Comparison of ENCODE assay signal across 10 mouse cellular contexts in the genomic region with DNA sequence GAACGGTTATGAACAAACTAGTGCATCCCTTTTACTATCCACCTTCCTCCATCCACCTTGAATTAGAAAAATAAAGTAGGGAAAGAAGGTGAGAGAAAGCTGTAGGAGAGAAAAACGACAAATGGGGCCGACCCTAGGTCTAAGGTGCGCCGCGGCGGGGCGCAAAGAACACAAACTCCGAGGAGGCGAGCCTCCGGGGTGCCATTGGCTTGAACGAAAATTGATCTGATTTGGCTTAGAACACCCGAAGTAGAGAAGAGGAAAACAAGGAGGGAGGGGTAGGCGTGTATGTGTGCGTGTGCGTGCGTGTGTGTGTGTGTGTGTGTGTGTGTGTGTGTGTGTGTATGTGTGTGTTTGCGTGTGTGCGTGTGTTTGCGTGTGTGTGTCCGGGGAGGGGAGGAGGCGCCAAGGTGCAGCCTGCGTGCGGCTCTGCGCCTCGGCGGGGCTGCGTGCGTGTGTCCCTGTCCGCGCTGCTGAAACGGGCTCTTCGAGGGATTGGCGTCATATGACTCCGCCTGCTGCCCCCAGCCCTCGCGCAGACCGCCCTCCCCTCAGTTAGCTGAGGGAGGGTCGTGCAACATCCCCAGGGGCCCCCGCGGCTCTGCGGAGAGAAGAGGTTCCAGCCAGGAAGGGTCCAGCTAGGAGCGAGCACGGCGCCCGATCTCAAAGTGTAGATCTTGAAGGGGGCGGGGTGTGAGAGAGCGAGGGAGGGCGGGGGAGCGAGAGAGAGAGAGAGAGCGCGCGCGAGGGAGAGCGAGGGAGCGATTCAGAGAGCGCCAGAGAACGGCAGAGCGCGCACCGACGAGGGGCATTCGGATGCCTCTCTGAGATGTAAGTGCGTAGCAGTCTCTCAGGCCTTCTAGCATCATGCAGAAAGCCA. TPM values are rescaled to one million over a fixed set of nuclear protein-coding genes. Genes with fewer than 3 reads are reported as not detected.
DNase-seq lines count a peak whose midpoint lies in the region; ATAC-seq and TF ChIP-seq lines count a peak whose summit lies in the region.
"Had no signal": no experiment of that assay in that cellular context is flagged by ENCODE, and none has a peak within 500 bp of the region (broad histone marks: within the 10 kb centered on the region; RNA-seq: fewer than 3 reads in every experiment).

Gene Rasgrf1, plus strand, starts transcription at position 778 of the 880 bp plus-strand sequence.

- no peaks in the 10 kb centered on the region for H3K36me3 ChIP-seq in kidney, embryonic 15.5 days
- H3K36me3 ChIP-seq in forebrain, postnatal 0 days (ENCODE audit: insufficient read depth), result no peaks in the 10 kb centered on the region
- H3K36me3 ChIP-seq in intestine, postnatal 0 days (ENCODE audit: control insufficient read depth, insufficient read depth), result no peaks in the 10 kb centered on the region
- no peaks in the 10 kb centered on the region for H3K36me3 ChIP-seq in liver, embryonic 14.5 days (replicated peaks; ENCODE audit: control insufficient read depth, insufficient read depth, low read depth)

- peaks cover 93% of the 10 kb centered on the region for H3K27me3 ChIP-seq in kidney, embryonic 15.5 days
- H3K27me3 ChIP-seq in forebrain, postnatal 0 days (ENCODE audit: insufficient read depth, low read length), result peaks cover 48% of the 10 kb centered on the region
- H3K27me3 ChIP-seq in intestine, postnatal 0 days (replicated peaks; ENCODE audit: control insufficient read depth, insufficient read depth, low read length), result peaks cover 64% of the 10 kb centered on the region
- peaks cover 52% of the 10 kb centered on the region for H3K27me3 ChIP-seq in liver, embryonic 14.5 days (ENCODE audit: control insufficient read depth, insufficient read depth, low read length)

- DNase-seq in kidney, adult 9 months, result no peak
- peak; percentile 74 for DNase-seq in cerebellum, adult 11-12 months
- peak; percentile 83 for DNase-seq in forebrain, postnatal 0 days
- DNase-seq in liver, embryonic 14.5 days (ENCODE audit: low read depth in 3 of 3, low spot score in 3 of 3), result no peak
- peak; percentile 63 to 68 for DNase-seq in right cerebral cortex, adult 2 months (ENCODE audit: low spot score in 2 of 2)
- DNase-seq in spleen, postnatal 36 days (ENCODE audit: low spot score in 2 of 2), result no peak

- no peaks in the 10 kb centered on the region for H3K9me3 ChIP-seq in kidney, embryonic 15.5 days (replicated peaks)
- no peaks in the 10 kb centered on the region for H3K9me3 ChIP-seq in forebrain, postnatal 0 days (ENCODE audit: low read length)
- H3K9me3 ChIP-seq in intestine, postnatal 0 days (ENCODE audit: control insufficient read depth), result no peaks in the 10 kb centered on the region
- no peaks in the 10 kb centered on the region for H3K9me3 ChIP-seq in liver, embryonic 14.5 days (ENCODE audit: control insufficient read depth, low read length)

- H3K27ac ChIP-seq in kidney, embryonic 15.5 days, result no peak within 1 kb of the TSS
- H3K27ac ChIP-seq in forebrain, postnatal 0 days (ENCODE audit: low read depth, low read length), result 0 out of 2 replicates have a peak within 1 kb of the TSS, but pooled peaks have one; percentile 15
- H3K27ac ChIP-seq in intestine, postnatal 0 days (ENCODE audit: low read depth, low read length), result no peak within 1 kb of the TSS
- H3K27ac ChIP-seq in liver, embryonic 14.5 days, result no peak within 1 kb of the TSS
- H3K27ac ChIP-seq: macrophage had no signal

- peak; percentile 63 for ATAC-seq in kidney, embryonic 15.5 days (replicated peaks; ENCODE audit: low FRiP score)
- peak; percentile 79 for ATAC-seq in forebrain, postnatal 0 days
- ATAC-seq in intestine, postnatal 0 days, result 0 out of 2 replicates have a peak, but pooled peaks have one; percentile 22
- no peak for ATAC-seq in liver, embryonic 14.5 days (ENCODE audit: insufficient read depth)

- 1% methylated on average over 60 of the region's 64 CpGs for WGBS in kidney, embryonic 15.5 days
- 1% methylated on average over 52 of the region's 64 CpGs for WGBS in forebrain, postnatal 0 days
- WGBS in intestine, postnatal 0 days, result under 1% methylated on average over 50 of the region's 64 CpGs
- WGBS in liver, embryonic 14.5 days (ENCODE audit: insufficient replicate concordance), result 1% methylated on average over 54 of the region's 64 CpGs

- peak within 1 kb of the TSS; percentile 92 for H3K4me2 ChIP-seq in kidney, embryonic 15.5 days
- peak within 1 kb of the TSS; percentile 88 for H3K4me2 ChIP-seq in forebrain, postnatal 0 days (ENCODE audit: low read depth)
- H3K4me2 ChIP-seq in intestine, postnatal 0 days (replicated peaks; ENCODE audit: low read depth), result peak within 1 kb of the TSS; percentile 76
- H3K4me2 ChIP-seq in liver, embryonic 14.5 days (ENCODE audit: low read depth), result peak within 1 kb of the TSS; percentile 26

- H3K4me3 ChIP-seq in kidney, embryonic 15.5 days (replicated peaks), result peak within 1 kb of the TSS; percentile 51
- H3K4me3 ChIP-seq in forebrain, postnatal 0 days (ENCODE audit: low read depth, low read length), result peak within 1 kb of the TSS; percentile 51
- peak within 1 kb of the TSS; percentile 35 for H3K4me3 ChIP-seq in intestine, postnatal 0 days (ENCODE audit: low read depth, low read length)
- no peak within 1 kb of the TSS; a peak in 1 of 4 replicates for H3K4me3 ChIP-seq in liver, embryonic 14.5 days (ENCODE audit: insufficient read depth in 1 of 2, low read depth in 2 of 2, low read length in 2 of 2)

- H3K9ac ChIP-seq in kidney, embryonic 15.5 days, result no peak within 1 kb of the TSS
- peak within 1 kb of the TSS; percentile 44 for H3K9ac ChIP-seq in forebrain, postnatal 0 days
- H3K9ac ChIP-seq in intestine, postnatal 0 days (ENCODE audit: low read depth, low read length), result no peak within 1 kb of the TSS
- no peak within 1 kb of the TSS for H3K9ac ChIP-seq in liver, embryonic 14.5 days (replicated peaks)

- peaks cover 27% of the 10 kb centered on the region for H3K4me1 ChIP-seq in kidney, embryonic 15.5 days
- no peaks in the 10 kb centered on the region for H3K4me1 ChIP-seq in forebrain, postnatal 0 days (ENCODE audit: insufficient read depth)
- H3K4me1 ChIP-seq in intestine, postnatal 0 days (replicated peaks; ENCODE audit: control insufficient read depth, insufficient read depth, low read length), result no peaks in the 10 kb centered on the region
- no peaks in the 10 kb centered on the region; a peak in 1 of 4 replicates for H3K4me1 ChIP-seq in liver, embryonic 14.5 days (replicated peaks; ENCODE audit: control insufficient read depth in 2 of 2, insufficient read depth in 2 of 2, low read length in 1 of 2)

- no peak for TF ChIP-seq EP300 in liver, embryonic 14.5 days (IDR thresholded peaks at IDR 0.05; ENCODE audit: low read depth)

- TF ChIP-seq CTCF in forebrain, postnatal 0 days (IDR thresholded peaks at IDR 0.05; ENCODE audit: low read depth), result no peak
- TF ChIP-seq CTCF in intestine, postnatal 0 days (IDR thresholded peaks at IDR 0.05; ENCODE audit: low read depth), result no peak
- TF ChIP-seq CTCF in liver, embryonic 14.5 days (IDR thresholded peaks at IDR 0.05; ENCODE audit: low read depth), result no peak

RNA-seq across cellular contexts. Expression of gene Rasgrf1, which starts in this region (rescaled TPM):
- polyA plus RNA-seq in kidney, embryonic 15.5 days (2015; fragmentation: Nextera tagmentation; extraction: Ambion mirVana), result 0.08 and 0.14 TPM in 2 replicates
- total RNA-seq in forebrain, postnatal 0 days (2014; rRNA removed), result 25.5 and 33.2 TPM in 2 replicates
- polyA plus RNA-seq in forebrain, postnatal 0 days (2015; fragmentation: Nextera tagmentation; extraction: Ambion mirVana), result 15.3 and 19.3 TPM in 2 replicates
- polyA plus RNA-seq in intestine, postnatal 0 days (2015; fragmentation: Nextera tagmentation; extraction: Ambion mirVana), result 0.13 TPM in 1 of 2 replicates, not detected in the other
- 0.01 TPM in 2 replicates for polyA plus RNA-seq in liver, embryonic 14.5 days (2012; rRNA removed)
- not detected in 2 replicates for polyA plus RNA-seq in liver, embryonic 14.5 days (2014; fragmentation: Nextera tagmentation; extraction: Ambion mirVana)
- total RNA-seq: CH12.LX had no signal
- polyA plus RNA-seq: macrophage had no signal

Comparison
In these comparisons a context has a peak if more than half of its experiments do, and no peak if none do; other contexts are left out.
1. RNA of gene Rasgrf1 (polyA plus RNA-seq): 15.3 to 19.3 TPM in forebrain, postnatal 0 days; 0.08 to 0.14 TPM in kidney, embryonic 15.5 days, 0.13 TPM in intestine, postnatal 0 days and 0.01 TPM in liver, embryonic 14.5 days; every median in the first group is over 10 times any median in the second.
2. Peak in ATAC-seq, H3K4me3 ChIP-seq and H3K4me2 ChIP-seq in kidney, embryonic 15.5 days; RNA of the gene not detected or under 1 TPM.
3. Peak in ATAC-seq, H3K4me3 ChIP-seq and H3K4me2 ChIP-seq in intestine, postnatal 0 days; RNA of the gene not detected or under 1 TPM.
4. H3K4me2 ChIP-seq: peak in every context shown above with its lines; median percentile 92 in kidney, embryonic 15.5 days; 88 in forebrain, postnatal 0 days; 76 in intestine, postnatal 0 days; 26 in liver, embryonic 14.5 days.
5. DNase-seq: peak in cerebellum, adult 11-12 months (single experiment), forebrain, postnatal 0 days (single experiment) and right cerebral cortex, adult 2 months (2 of 2); none in kidney, adult 9 months (single experiment), liver, embryonic 14.5 days (0 of 3) and spleen, postnatal 36 days (0 of 2).